Mouse (Mus musculus): ENCODE measurements around the gene Rbfox3. TPM values are rescaled to one million over a fixed set of nuclear protein-coding genes. Genes with fewer than 3 reads are reported as not detected.

Gene Rbfox3
- polyA plus RNA-seq, 1 experiment from 2014 or later, result 1.7 TPM

- Histone ChIP-seq H3K9me3 (ENCODE audit: control insufficient read depth, low read length) (no peaks in the 10 kb centered on the region), H3K27ac (ENCODE audit: low read depth) (no peak overlapping the region), H3K27me3 (replicated peaks; ENCODE audit: control insufficient read depth, insufficient read depth, low read length) (0 out of 2 replicates have a peak, but pooled peaks cover 3% of the 10 kb centered on the region), H3K4me2 (ENCODE audit: low read length) (no peak overlapping the region), H3K36me3 (ENCODE audit: control insufficient read depth, insufficient read depth, low read length) (no peaks in the 10 kb centered on the region), H3K9ac (ENCODE audit: low read length) (no peak overlapping the region), H3K4me1 (replicated peaks; ENCODE audit: control insufficient read depth, insufficient read depth, low read length) (peaks cover 2% of the 10 kb centered on the region; the same call in 1 of the 2 replicates), H3K4me3 (ENCODE audit: low read depth, low read length) (no peak overlapping the region)
- WGBS, result 17% methylated on average over 4 of the region's 4 CpGs
- ATAC-seq (replicated peaks; ENCODE audit: low FRiP score, low TSS enrichment, low read depth) (no peak), DNase-seq (ENCODE audit: low spot score) (no peak)
Measured at GRCm38 (mm10) chr11:118554542-118554941, 356.9 kb downstream of the Rbfox3 start.

- Histone ChIP-seq H3K36me3 (ENCODE audit: control insufficient read depth, insufficient read depth, low read length) (no peaks in the 10 kb centered on the region), H3K4me3 (ENCODE audit: low read depth, low read length) (no peak overlapping the region), H3K27me3 (replicated peaks; ENCODE audit: control insufficient read depth, insufficient read depth, low read length) (0 out of 2 replicates have a peak, but pooled peaks cover 3% of the 10 kb centered on the region), H3K27ac (ENCODE audit: low read depth) (no peak overlapping the region), H3K9me3 (ENCODE audit: control insufficient read depth, low read length) (no peaks in the 10 kb centered on the region), H3K4me1 (replicated peaks; ENCODE audit: control insufficient read depth, insufficient read depth, low read length) (peaks cover 2% of the 10 kb centered on the region; the same call in 1 of the 2 replicates), H3K9ac (ENCODE audit: low read length) (no peak overlapping the region), H3K4me2 (ENCODE audit: low read length) (no peak overlapping the region)
- ATAC-seq (replicated peaks; ENCODE audit: low FRiP score, low TSS enrichment, low read depth) (no peak), DNase-seq (ENCODE audit: low spot score) (no peak)
- WGBS, result 35% methylated on average over 4 of the region's 4 CpGs
Measured at GRCm38 (mm10) chr11:118553926-118554325, 357.5 kb downstream of the Rbfox3 start.

GRCm38 (mm10) chr11:118553001-118553400 lies 358.4 kb downstream of the Rbfox3 start:
- no peak overlapping the region for H3K9ac ChIP-seq (ENCODE audit: low read length)
- H3K27me3 ChIP-seq (replicated peaks; ENCODE audit: control insufficient read depth, insufficient read depth, low read length), result 0 out of 2 replicates have a peak, but pooled peaks cover 3% of the 10 kb centered on the region
- H3K9me3 ChIP-seq (ENCODE audit: control insufficient read depth, low read length), result no peaks in the 10 kb centered on the region
- no peak overlapping the region for H3K4me2 ChIP-seq (ENCODE audit: low read length)
- ATAC-seq (replicated peaks; ENCODE audit: low FRiP score, low TSS enrichment, low read depth) (no peak), DNase-seq (ENCODE audit: low spot score) (no peak)
- H3K27ac ChIP-seq (ENCODE audit: low read depth), result no peak overlapping the region
- H3K4me1 ChIP-seq (replicated peaks; ENCODE audit: control insufficient read depth, insufficient read depth, low read length), result peaks cover 2% of the 10 kb centered on the region; the same call in 1 of the 2 replicates
- 47% methylated on average over 6 of the region's 6 CpGs for WGBS
- no peak overlapping the region for H3K4me3 ChIP-seq (ENCODE audit: low read depth, low read length)
- H3K36me3 ChIP-seq (ENCODE audit: control insufficient read depth, insufficient read depth, low read length), result no peaks in the 10 kb centered on the region

GRCm38 (mm10) chr11:118552478-118552877 lies 358.9 kb downstream of the Rbfox3 start:
- WGBS, result 74% methylated on average over 3 of the region's 4 CpGs
- Histone ChIP-seq H3K4me2 (ENCODE audit: low read length) (no peak overlapping the region), H3K36me3 (ENCODE audit: control insufficient read depth, insufficient read depth, low read length) (no peaks in the 10 kb centered on the region), H3K27ac (ENCODE audit: low read depth) (no peak overlapping the region), H3K9me3 (ENCODE audit: control insufficient read depth, low read length) (no peaks in the 10 kb centered on the region), H3K4me3 (ENCODE audit: low read depth, low read length) (no peak overlapping the region), H3K9ac (ENCODE audit: low read length) (no peak overlapping the region), H3K27me3 (replicated peaks; ENCODE audit: control insufficient read depth, insufficient read depth, low read length) (0 out of 2 replicates have a peak, but pooled peaks cover 3% of the 10 kb centered on the region), H3K4me1 (replicated peaks; ENCODE audit: control insufficient read depth, insufficient read depth, low read length) (peaks cover 2% of the 10 kb centered on the region; the same call in 1 of the 2 replicates)
- no peak for ATAC-seq (replicated peaks; ENCODE audit: low FRiP score, low TSS enrichment, low read depth)
- DNase-seq (ENCODE audit: low spot score), result no peak

- Histone ChIP-seq H3K9me3 (ENCODE audit: control insufficient read depth, low read length) (no peaks in the 10 kb centered on the region), H3K27ac (ENCODE audit: low read depth) (no peak overlapping the region), H3K9ac (ENCODE audit: low read length) (no peak overlapping the region), H3K27me3 (replicated peaks; ENCODE audit: control insufficient read depth, insufficient read depth, low read length) (0 out of 2 replicates have a peak, but pooled peaks cover 3% of the 10 kb centered on the region), H3K36me3 (ENCODE audit: control insufficient read depth, insufficient read depth, low read length) (no peaks in the 10 kb centered on the region), H3K4me3 (ENCODE audit: low read depth, low read length) (no peak overlapping the region), H3K4me1 (replicated peaks; ENCODE audit: control insufficient read depth, insufficient read depth, low read length) (peaks cover 2% of the 10 kb centered on the region; the same call in 1 of the 2 replicates), H3K4me2 (ENCODE audit: low read length) (no peak overlapping the region)
- 69% methylated on average over 3 of the region's 3 CpGs for WGBS
- ATAC-seq (replicated peaks; ENCODE audit: low FRiP score, low TSS enrichment, low read depth) (no peak), DNase-seq (ENCODE audit: low spot score) (no peak)
Measured at GRCm38 (mm10) chr11:118551705-118552104, 359.7 kb downstream of the Rbfox3 start.

GRCm38 (mm10) chr11:118550773-118551520 lies 360.4 kb downstream of the Rbfox3 start:
- Histone ChIP-seq H3K36me3 (ENCODE audit: control insufficient read depth, insufficient read depth, low read length) (no peaks in the 10 kb centered on the region), H3K4me3 (ENCODE audit: low read depth, low read length) (no peak overlapping the region), H3K9ac (ENCODE audit: low read length) (no peak overlapping the region), H3K4me1 (replicated peaks; ENCODE audit: control insufficient read depth, insufficient read depth, low read length) (peaks cover 2% of the 10 kb centered on the region; the same call in 1 of the 2 replicates), H3K27me3 (replicated peaks; ENCODE audit: control insufficient read depth, insufficient read depth, low read length) (0 out of 2 replicates have a peak, but pooled peaks cover 3% of the 10 kb centered on the region), H3K9me3 (ENCODE audit: control insufficient read depth, low read length) (no peaks in the 10 kb centered on the region), H3K27ac (ENCODE audit: low read depth) (no peak overlapping the region), H3K4me2 (ENCODE audit: low read length) (no peak overlapping the region)
- WGBS, result 40% methylated on average over 17 of the region's 17 CpGs
- ATAC-seq (replicated peaks; ENCODE audit: low FRiP score, low TSS enrichment, low read depth) (no peak), DNase-seq (ENCODE audit: low spot score) (no peak)

GRCm38 (mm10) chr11:118548242-118548641 lies 363.2 kb downstream of the Rbfox3 start:
- Histone ChIP-seq H3K4me2 (ENCODE audit: low read length) (no peak overlapping the region), H3K4me1 (replicated peaks; ENCODE audit: control insufficient read depth, insufficient read depth, low read length) (peaks cover 2% of the 10 kb centered on the region; the same call in 1 of the 2 replicates), H3K27ac (ENCODE audit: low read depth) (no peak overlapping the region), H3K36me3 (ENCODE audit: control insufficient read depth, insufficient read depth, low read length) (no peaks in the 10 kb centered on the region), H3K27me3 (replicated peaks; ENCODE audit: control insufficient read depth, insufficient read depth, low read length) (no peaks in the 10 kb centered on the region), H3K9ac (ENCODE audit: low read length) (no peak overlapping the region), H3K4me3 (ENCODE audit: low read depth, low read length) (no peak overlapping the region), H3K9me3 (ENCODE audit: control insufficient read depth, low read length) (no peaks in the 10 kb centered on the region)
- WGBS, result 88% methylated on average over 9 of the region's 9 CpGs
- no peak for ATAC-seq (replicated peaks; ENCODE audit: low FRiP score, low TSS enrichment, low read depth)
- DNase-seq (ENCODE audit: low spot score), result no peak

GRCm38 (mm10) chr11:118546269-118546668 lies 365.1 kb downstream of the Rbfox3 start:
- ATAC-seq (replicated peaks; ENCODE audit: low FRiP score, low TSS enrichment, low read depth) (no peak), DNase-seq (ENCODE audit: low spot score) (no peak)
- Histone ChIP-seq H3K27ac (ENCODE audit: low read depth) (no peak overlapping the region), H3K9ac (ENCODE audit: low read length) (no peak overlapping the region), H3K4me3 (ENCODE audit: low read depth, low read length) (no peak overlapping the region), H3K4me2 (ENCODE audit: low read length) (no peak overlapping the region), H3K36me3 (ENCODE audit: control insufficient read depth, insufficient read depth, low read length) (no peaks in the 10 kb centered on the region), H3K4me1 (replicated peaks; ENCODE audit: control insufficient read depth, insufficient read depth, low read length) (no peaks in the 10 kb centered on the region), H3K27me3 (replicated peaks; ENCODE audit: control insufficient read depth, insufficient read depth, low read length) (no peaks in the 10 kb centered on the region), H3K9me3 (ENCODE audit: control insufficient read depth, low read length) (no peaks in the 10 kb centered on the region)
- WGBS, result 69% methylated on average over 8 of the region's 8 CpGs

GRCm38 (mm10) chr11:118545690-118546089 lies 365.7 kb downstream of the Rbfox3 start:
- WGBS, result 15% methylated on average over 4 of the region's 4 CpGs
- Histone ChIP-seq H3K4me3 (ENCODE audit: low read depth, low read length) (no peak overlapping the region), H3K9me3 (ENCODE audit: control insufficient read depth, low read length) (no peaks in the 10 kb centered on the region), H3K4me1 (replicated peaks; ENCODE audit: control insufficient read depth, insufficient read depth, low read length) (no peaks in the 10 kb centered on the region), H3K9ac (ENCODE audit: low read length) (no peak overlapping the region), H3K36me3 (ENCODE audit: control insufficient read depth, insufficient read depth, low read length) (no peaks in the 10 kb centered on the region), H3K4me2 (ENCODE audit: low read length) (no peak overlapping the region), H3K27me3 (replicated peaks; ENCODE audit: control insufficient read depth, insufficient read depth, low read length) (no peaks in the 10 kb centered on the region), H3K27ac (ENCODE audit: low read depth) (no peak overlapping the region)
- no peak for DNase-seq (ENCODE audit: low spot score)
- ATAC-seq (replicated peaks; ENCODE audit: low FRiP score, low TSS enrichment, low read depth), result no peak

All from intestine, embryonic 14.5 days (tissue).